Mouse (Mus musculus) adrenal gland (tissue): ENCODE measurements around the gene Zcchc7.

Experiments
- intact Hi-C: fragments of 180-260 bp; cut with DNase I; formaldehyde crosslinking; loops from one replicate; pipeline ENCODE4 v1.15.1; 2025

Zcchc7 gene

DNA sequence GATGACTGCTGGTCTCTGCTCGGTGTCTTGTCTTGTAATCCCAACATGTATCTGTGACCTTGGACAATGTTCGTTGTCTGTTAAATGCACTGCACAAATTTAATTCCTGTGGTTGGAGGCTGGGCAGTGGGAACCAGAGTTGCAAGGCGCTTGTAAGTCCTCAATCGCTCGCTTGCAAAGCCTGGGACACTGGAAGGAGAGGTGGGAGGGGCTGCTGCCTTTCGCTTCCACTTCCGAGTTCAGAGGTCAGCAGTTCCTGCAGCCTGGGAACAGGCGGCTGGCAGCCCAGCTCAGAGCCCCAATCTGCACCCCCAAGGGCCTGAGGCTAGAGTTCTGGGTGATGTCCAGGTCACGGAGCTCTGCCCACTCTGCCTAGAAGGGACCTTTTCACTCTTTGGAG is 197.4 kb downstream of the Zcchc7 start:
- intact Hi-C loops = no loop called here

DNA sequence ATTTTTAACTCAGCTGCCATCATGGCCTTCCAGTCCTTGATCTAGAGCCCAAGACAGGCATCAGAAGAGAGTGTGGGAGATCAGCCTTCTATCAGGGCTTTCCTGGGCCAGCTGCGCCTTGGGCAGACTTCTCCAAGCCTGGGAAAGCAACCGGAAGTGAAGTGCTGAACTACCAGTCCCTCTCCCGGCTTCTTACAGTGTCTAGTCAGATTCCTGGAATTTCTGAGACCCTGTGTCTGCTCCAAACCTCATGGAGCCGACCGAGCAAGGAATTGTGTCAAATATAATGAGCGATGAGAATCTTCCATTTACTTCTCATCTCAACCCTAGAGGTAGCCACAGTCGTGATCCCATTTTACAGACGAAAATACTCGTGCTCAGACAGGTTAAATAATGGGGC is 203.1 kb downstream of the Zcchc7 start:
- intact Hi-C loops = no loop called here

DNA sequence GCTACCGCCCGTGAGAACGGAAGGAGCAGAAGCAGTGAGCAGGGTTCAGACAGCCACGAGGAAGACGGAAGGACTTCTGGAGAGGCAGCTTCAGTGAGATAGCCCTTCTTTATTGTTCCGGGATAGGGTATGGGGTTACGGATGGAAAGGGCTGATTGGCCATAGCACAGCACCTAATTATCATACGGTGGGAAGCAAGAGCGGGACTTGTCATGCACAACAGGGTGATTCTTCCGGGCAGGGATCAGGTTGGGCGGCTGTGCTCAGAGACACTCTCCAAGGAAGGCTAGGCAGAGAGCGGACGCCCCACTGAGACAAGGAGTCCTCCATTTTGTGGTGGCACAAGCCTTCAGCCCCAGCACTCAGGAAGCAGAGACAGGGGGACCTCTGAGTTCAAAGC is 203.5 kb downstream of the Zcchc7 start:
- intact Hi-C loops = no loop called here

DNA sequence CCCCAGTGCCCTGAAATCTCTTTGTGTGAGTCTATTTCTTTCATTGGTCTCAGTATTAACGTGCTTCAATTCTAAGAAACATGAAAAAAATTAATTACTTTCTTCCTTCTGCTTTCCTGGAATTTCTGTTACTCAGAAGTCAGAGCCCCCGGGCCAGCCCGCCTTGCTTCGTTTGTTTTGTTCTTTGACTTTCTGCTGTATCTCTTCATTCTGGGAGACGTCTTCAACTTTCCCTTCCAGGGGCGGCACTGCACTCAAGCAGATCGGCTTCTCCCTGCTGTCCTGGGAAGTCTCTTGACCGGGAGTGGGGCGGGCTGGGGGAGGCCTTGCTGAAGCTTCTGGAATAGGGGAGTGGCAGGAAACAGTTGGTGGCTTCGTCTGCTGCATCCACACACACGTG is 207.5 kb downstream of the Zcchc7 start:
- intact Hi-C loops = no loop called here

DNA sequence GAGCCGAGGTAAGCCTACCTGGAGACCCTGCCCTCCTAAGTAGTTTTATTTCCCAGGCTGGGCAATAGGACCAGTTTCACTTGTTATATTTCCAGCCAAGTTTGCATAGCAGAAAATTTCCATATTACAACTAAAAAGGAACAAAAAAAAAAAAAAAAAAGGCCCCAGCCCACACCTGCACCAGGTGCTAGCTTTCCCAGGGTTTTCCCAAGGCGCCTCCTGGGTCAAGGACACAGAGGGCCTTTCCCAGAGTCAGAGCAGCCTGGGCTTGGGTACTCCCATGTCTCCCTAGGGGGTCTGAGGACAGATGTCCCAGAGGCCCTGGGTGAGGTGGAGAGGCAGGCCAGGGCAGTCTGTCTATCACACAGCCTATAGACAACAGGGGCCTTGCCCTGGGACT is 209.5 kb downstream of the Zcchc7 start:
- intact Hi-C loops = no loop called here

DNA sequence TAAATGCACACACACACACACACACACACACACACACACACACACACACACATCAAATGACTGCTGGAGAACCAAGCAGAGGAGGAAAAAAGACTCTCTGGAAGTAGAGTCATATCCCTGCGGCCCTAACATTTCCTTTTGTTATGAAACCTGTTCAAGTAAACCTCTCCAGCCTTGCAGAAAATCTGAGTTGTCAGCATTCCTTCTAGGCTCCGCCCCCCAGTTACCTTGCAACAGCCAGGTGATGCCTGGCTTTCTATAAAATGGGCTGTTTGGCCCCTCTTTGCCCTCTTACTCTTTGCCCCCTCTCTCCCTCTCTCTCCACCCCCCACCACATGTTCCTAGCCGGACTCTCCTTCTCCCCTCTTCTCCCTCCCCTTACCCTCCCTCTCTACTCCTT is 210.1 kb downstream of the Zcchc7 start:
- intact Hi-C loops = no loop called here

DNA sequence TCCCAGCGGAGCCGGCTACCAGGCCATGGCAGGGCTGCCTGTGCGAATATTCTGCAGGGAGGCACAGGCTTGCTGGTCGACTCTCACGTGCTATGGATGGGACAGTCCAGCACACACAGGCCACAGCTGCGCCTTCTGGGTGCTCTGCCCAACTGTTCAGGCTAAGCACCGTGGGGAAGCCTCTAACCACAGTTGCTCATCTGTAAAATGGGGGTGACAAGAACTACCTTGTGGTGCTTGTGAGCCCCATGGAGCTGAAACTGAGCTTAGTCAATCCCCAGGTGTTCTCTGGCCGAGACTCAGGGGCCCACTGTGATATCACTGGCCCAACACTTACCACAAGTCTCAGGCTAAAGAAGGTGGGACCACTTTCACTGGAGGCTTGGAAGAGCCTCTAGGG is 211.7 kb downstream of the Zcchc7 start:
- intact Hi-C loops = no loop called here

DNA sequence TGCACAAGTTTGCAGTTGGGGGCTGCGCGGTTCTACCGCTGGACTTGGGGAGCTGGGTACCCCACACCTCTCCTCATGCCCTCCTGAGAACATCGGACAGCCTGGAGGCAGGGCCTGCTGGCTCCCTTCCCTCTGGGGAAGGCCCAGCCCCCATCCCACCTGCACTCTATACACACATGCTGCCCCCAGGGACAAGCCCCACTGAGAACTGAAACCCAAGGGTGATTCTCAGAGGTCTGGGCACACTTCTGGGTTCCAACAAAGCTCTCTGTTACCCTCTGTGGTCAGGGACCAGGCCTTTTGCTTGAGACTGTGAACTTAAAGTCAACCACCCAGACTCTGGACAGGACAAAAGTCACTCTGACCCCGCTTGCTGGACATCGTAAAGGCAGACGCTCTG is 214.4 kb downstream of the Zcchc7 start:
- intact Hi-C loops = loop anchor here (5.0 kb wide), 1 partner anchor 42 kb away; the partner anchor contains the start of gene Zbtb5

DNA sequence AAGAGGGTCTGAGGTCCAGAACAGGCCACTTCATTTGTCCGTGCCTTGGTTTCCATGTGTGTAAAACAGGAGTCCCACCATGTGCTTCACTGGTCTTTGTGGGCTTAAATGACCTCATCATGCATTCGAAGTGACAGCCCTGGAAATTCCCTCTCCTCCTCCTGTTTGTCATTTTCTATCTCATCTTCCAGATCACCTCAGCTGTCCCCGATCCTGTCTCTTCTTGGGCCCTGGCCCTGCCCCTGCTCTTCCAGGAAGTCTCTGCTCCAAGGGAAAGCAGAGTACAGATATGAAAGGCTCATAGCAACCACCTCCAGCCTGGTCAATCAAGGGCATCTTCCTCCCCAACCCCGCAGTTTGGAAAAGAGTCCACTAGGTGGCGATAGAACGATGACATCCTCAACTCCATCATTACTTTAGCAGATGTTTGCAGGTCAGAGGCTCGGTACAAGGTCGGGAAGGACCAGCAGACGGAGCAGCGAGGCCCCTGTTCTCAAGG is 215.0 kb downstream of the Zcchc7 start:
- intact Hi-C loops = loop anchor here (5.0 kb wide), 1 partner anchor 42 kb away; the partner anchor contains the start of gene Zbtb5

DNA sequence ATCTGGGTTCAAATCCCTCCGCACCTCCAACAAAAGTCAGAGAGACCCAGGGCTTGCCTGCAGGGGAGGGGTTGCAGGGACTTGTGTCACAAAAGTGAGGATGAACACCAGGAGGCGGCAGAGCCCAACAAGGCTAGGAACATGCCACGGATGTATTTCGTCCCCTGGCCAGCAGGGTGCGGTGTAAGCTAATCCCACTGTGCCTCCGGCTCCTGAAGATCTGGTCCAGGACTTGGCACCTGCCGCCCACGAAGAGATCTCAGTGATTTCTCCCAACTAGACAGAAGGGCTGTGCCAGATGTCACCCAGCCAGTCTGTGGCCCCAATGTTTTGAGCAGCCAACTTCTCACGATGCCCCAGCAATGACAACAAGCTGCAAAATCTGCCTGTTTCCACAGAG is 217.8 kb downstream of the Zcchc7 start:
- intact Hi-C loops = loop anchor here (5.0 kb wide), 1 partner anchor 39 kb away; the partner anchor contains the start of gene Zbtb5

DNA sequence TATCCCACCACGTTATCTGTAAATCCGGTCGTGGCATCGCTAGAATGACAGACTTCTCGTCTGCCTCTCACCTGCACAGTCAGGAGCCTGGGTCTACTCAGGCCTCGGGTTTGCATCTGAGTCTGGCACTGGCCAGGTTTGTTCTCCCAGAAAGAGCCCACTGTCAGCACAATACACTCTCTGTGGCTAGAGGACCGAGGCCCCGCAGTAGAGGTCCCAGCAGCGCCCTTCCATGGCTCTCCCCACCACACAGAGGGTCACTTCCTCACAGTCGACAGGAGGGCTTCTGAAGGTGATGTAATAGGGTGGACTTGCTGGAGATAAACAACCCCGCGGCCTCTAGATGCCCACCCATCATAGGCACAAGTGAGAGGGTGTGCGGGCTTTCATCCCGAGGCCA is 218.2 kb downstream of the Zcchc7 start:
- intact Hi-C loops = loop anchor here (5.0 kb wide), 1 partner anchor 38 kb away; the partner anchor contains the start of gene Zbtb5

DNA sequence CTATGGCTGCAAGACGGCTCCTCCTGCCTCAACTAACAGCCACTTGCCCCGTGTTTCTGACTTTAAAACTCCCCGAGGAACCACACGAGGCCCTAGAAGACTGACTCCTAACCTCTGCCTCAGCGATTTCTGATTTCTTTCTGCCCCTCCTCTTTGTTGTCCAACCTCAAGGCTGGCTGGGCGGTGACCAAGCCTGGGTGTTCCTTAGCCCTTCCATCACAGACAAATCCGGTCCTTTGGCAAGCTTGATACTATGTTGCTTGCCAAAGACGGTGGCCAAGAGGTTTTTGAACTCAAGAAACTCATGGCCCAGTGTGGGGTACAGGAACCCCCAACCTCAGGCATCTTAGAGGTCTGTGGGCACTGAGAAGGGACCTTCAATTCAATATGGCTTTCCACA is 218.7 kb downstream of the Zcchc7 start:
- intact Hi-C loops = loop anchor here (5.0 kb wide), 1 partner anchor 38 kb away; the partner anchor contains the start of gene Zbtb5

DNA sequence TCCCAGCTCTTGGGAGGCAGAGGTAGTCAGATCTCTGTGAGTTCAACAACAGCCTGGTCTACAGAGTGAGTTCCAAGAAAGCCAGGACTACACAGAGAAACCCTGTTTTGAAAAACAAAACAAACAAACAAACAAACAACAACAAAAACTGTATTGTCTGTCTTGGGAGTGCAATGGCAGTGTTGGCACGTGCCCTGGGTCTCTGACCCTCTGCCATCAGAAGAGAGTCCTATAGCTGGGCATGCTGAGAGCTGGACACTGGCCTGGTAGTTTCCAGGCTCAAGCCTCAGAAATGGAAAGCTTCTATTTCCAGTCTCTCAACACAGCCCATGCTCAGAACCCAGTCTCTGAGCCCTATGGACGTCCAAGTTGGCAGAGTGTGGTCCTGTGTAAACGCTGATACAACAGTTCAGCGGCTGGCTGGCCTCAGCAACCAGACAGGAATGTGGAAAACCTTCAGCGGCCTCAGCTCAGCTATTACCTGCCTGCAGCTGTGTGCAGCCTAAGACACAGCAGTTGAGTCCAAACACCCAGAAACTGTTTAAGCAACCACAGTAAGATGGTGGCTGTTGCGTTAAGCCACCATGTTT is 220.4 kb downstream of the Zcchc7 start:
- intact Hi-C loops = no loop called here

DNA sequence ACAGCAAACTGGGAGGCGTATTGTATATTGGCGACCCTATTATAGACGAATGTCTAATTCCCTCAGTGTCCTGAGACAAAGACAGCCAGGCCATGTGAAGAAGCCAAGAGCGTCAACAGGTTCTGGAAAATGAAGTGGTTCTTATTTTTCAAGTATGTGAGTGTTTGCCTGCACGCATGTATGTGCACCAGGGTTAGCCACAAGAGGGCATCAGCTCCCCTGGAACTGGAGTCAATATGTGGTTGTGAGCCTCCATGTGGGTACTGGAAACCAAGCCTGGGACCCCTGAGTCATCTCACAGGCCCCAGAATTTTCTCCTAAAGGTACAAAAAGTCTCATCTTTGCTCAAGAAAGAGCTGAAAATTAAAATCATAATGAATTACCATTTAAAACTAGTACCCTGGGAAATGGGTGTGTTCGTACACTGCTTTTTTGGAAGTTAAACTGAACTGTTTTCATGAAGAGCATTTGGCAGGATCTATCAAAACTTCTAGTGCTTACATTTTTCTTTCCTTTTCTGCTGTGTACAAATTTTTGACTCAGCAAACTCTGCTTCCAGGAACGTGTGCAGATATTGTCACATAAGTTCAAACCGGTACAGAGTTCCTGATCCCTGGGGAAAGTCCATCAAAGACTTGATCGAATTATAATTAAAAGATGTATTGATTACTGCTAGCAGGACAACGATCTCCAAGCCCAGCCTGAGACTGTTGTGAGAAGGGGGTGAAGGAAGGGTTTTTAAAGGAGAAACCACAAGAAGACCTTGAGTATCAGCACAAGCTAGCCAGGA is 221.4 kb downstream of the Zcchc7 start:
- intact Hi-C loops = no loop called here

DNA sequence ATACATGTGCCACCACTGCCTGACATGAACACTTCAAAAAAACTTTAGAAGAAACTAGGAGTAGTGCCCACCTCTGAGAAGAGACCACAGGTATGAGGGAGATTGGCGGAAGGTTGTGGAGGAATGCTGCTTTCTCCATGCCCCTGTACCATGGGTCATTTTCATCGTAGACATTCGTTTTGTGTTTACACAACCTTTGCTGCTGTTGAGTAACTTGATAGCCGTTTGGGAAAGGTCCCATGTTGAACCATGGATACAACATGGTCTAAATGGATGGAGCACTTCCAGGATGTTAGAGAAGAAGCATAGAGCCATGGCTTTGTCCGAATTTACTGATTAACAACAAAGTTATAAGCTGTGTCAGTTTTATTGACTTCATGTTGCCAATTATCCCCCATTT is 222.5 kb downstream of the Zcchc7 start:
- intact Hi-C loops = no loop called here

DNA sequence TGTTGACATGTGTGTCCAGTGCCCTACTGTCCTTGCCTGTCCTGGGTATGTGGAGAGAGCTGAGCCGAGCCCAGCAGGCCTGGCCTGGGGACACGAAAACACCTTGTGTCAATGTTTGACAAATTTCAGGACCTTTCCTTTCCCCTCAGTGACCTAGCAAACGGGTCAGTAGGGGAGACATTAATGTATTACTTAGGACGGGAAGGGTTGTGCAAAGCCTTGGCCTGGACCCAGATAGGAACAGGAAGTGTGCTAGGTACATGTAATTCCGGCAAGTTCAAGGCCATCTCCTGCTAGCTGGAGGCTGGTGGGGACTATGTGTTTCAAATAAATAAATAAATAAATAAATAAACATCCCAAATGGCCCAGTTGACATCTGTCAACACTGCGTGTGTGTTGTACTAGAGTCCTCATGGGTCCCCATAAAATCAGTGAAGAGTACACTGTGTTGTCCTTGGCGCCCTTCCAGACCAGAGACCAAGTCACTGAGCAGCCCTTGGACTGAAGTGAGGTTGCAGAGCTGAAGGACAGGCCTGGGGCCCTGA is 224.2 kb downstream of the Zcchc7 start:
- intact Hi-C loops = no loop called here

DNA sequence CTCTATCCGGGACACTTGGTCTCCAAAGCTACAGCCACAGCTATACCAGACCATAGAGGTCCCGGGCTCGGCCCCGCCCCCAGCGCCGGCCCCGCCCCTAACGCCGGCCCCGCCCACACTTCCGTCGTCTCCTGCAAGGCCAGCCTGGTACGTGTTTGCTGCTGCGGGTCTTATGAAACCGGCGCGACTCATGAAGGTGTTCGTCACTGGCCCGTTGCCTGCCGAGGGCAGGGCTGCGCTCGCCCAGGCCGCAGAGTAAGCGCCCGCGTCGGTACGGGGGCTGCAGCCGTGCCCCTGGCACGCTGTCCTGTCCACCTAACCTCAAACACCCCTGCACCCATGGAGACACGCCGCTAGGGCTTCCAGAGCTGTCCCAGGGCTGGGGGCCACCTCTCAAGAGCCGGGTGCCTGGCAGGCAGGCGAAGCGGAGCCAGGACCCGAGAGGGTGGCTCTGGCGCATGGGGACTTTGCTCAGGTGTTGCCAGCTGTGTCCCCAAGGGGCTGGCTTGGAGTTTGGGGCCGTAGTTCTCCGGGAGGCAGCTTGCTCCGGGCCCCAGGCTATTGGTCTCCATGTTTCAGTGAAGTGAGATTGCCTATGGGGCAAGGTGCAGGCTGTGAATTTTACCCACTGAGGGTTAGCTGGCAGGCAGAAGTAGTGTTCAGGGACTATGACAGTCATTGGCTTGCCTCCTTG is 225.8 kb downstream of the Zcchc7 start, which contains the start of gene Grhpr:
TSS of gene Grhpr (plus strand) at position 116 of the 694 bp plus-strand sequence.
- intact Hi-C loops = no loop called here
